Mouse (Mus musculus) ES-E14 (cell line): ENCODE data around the gene Derl3. TPM values are rescaled to one million over a fixed set of nuclear protein-coding genes. Genes with fewer than 3 reads are reported as not detected.

ENCODE experiments used
- DNase-seq: peaks from one replicate; pipeline ENCODE4 v3.0.0-alpha.2; 2013; ENCODE audit warnings: low read depth, low spot score
- H3K27ac ChIP-seq: 2 replicates; pipeline ENCODE4 v1.5.1; 2012; ENCODE audit warnings: low read depth, mild to moderate bottlenecking, low read length, moderate library complexity, mixed read lengths; ENCODE audit not compliant: poor library complexity, insufficient read depth, severe bottlenecking
- H3K36me3 ChIP-seq: 2 replicates; pipeline ENCODE4 v1.6.1; 2012; ENCODE audit warnings: mild to moderate bottlenecking, low read length, moderate library complexity, mixed read lengths; ENCODE audit not compliant: control insufficient read depth, poor library complexity, insufficient read depth, severe bottlenecking
- H3K4me1 ChIP-seq, 2 experiments: fragments of 150-350 bp in 1 of 2; sonication (generic) in 1 of 2; 2 replicates each; pipeline ENCODE4 v1.6.1; 2012; ENCODE audit warnings: low read length in 2 of 2, mild to moderate bottlenecking in 1 of 2, mixed read lengths in 1 of 2; ENCODE audit not compliant: control insufficient read depth in 2 of 2, insufficient read depth in 2 of 2, poor library complexity in 1 of 2
- H3K4me3 ChIP-seq, 2 experiments: fragments of 150-350 bp in 1 of 2; sonication (generic) in 1 of 2; 2 replicates each; pipeline ENCODE4 v1.5.1; 2012; ENCODE audit warnings: low read length in 2 of 2, low read depth in 1 of 2, mild to moderate bottlenecking in 1 of 2, mixed read lengths in 1 of 2; ENCODE audit not compliant: insufficient read depth in 1 of 2, poor library complexity in 1 of 2, severe bottlenecking in 1 of 2
- H3K9ac ChIP-seq: 2 replicates; pipeline ENCODE4 v1.6.1; 2012; ENCODE audit warnings: low read depth, mild to moderate bottlenecking, low read length, mixed read lengths; ENCODE audit not compliant: poor library complexity, insufficient read depth, severe bottlenecking
- H3K9me3 ChIP-seq: fragments of 150-350 bp; sonication (generic); 2 replicates; pipeline ENCODE4 v1.6.1; 2012; ENCODE audit warnings: low read depth, mild to moderate bottlenecking, low read length; ENCODE audit not compliant: control insufficient read depth, insufficient read depth
- CHD2 ChIP-seq: IDR thresholded peaks from 2 replicates; pipeline ENCODE4 v1.6.1; 2014; ENCODE audit warnings: mild to moderate bottlenecking, low read depth, low read length, inconsistent platforms
- HCFC1 ChIP-seq: IDR thresholded peaks from 2 replicates; pipeline ENCODE4 v1.6.1; 2012; ENCODE audit warnings: low read length, inconsistent platforms, borderline replicate concordance; ENCODE audit not compliant: insufficient read depth
- MAFK ChIP-seq: IDR thresholded peaks from 2 replicates; pipeline ENCODE4 v1.6.1; 2014; ENCODE audit warnings: mild to moderate bottlenecking, low read depth, low read length, inconsistent platforms; ENCODE audit not compliant: insufficient read depth
- ZC3H11A ChIP-seq: IDR thresholded peaks from 2 replicates; pipeline ENCODE4 v1.6.1; 2012; ENCODE audit warnings: low read depth, mild to moderate bottlenecking, inconsistent platforms, low read length, borderline replicate concordance
- ZNF384 ChIP-seq: IDR thresholded peaks from 2 replicates; pipeline ENCODE4 v1.6.1; 2012; ENCODE audit warnings: low read depth, low read length, inconsistent platforms
- in situ Hi-C, 2 experiments: fragments of 600-800 bp; cut with MboI; formaldehyde crosslinking; loops; one replicate each; pipeline ENCODE4 v1.15.1; 2025; ENCODE audit warnings: low sequenced_read_pairs in 2 of 2, inconsistent platforms in 1 of 2; ENCODE audit not compliant: unreplicated experiment in 2 of 2
- total RNA-seq: library from RNA; depleted of rRNA; stranded (reverse); fragments of 300-350 nt; gene quantifications from 2 replicates; pipeline ENCODE4 v1.2.3, GENCODE M21; 2012

Gene Derl3
- total RNA-seq, 1 experiment, result 19.9 TPM

GRCm38 (mm10) chr10:75854096-75854495 lies 39.1 kb upstream of the Derl3 start:
- in situ Hi-C loops, result no loop called here

DNA sequence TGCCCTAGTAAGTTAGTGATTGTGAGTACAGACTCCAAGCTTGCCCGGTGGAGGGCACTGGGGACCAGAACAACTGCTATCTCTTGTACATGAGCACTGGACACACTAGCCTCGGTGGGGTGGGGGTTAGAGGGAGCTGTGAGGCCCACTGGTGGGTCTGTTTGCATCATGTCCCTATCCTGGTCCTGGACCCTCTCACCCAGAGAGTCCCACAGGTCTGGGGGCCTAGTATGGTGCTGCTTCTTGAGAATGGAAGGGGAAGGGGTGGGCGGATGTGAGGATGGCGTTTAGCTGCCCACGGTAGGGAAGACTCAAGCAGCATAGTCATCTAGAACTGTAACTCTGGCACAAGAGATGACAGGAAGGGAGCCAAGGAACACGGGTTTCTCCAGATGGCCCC lies 38.4 kb upstream of the Derl3 start:
- in situ Hi-C loops, result loop anchor here in 1 of 2 experiments (5.0 kb wide), 1 partner anchor 97 kb away; no protein-coding TSS in a partner anchor
- H3K9me3 ChIP-seq, result no peaks in the 10 kb centered on the region
- H3K27ac ChIP-seq, result no peak overlapping the region
- no peak overlapping the region for H3K9ac ChIP-seq
- no peak for TF ChIP-seq MAFK
- no peak for TF ChIP-seq ZC3H11A
- no peak for TF ChIP-seq HCFC1
- no peak for TF ChIP-seq ZNF384
- no peak for TF ChIP-seq CHD2
- H3K4me3 ChIP-seq, result no peak overlapping the region
- H3K36me3 ChIP-seq, result peaks cover 30% of the 10 kb centered on the region
- no peak for DNase-seq
- peaks cover 2 to 42% of the 10 kb centered on the region in 2 experiments; a peak in 3 of 4 replicates for H3K4me1 ChIP-seq

More at GRCm38 (mm10) chr10:75854096-75854495, 39.1 kb upstream of the Derl3 start:
- Histone ChIP-seq H3K4me3 (no peak overlapping the region), H3K9me3 (no peaks in the 10 kb centered on the region), H3K36me3 (peaks cover 26% of the 10 kb centered on the region), H3K4me1 (peaks cover 2 to 46% of the 10 kb centered on the region in 2 experiments; a peak in 3 of 4 replicates), H3K27ac (no peak overlapping the region), H3K9ac (no peak overlapping the region)
- no peak for TF ChIP-seq HCFC1
- TF ChIP-seq ZNF384, result no peak
- no peak for TF ChIP-seq ZC3H11A
- no peak for TF ChIP-seq MAFK
- no peak for TF ChIP-seq CHD2
- DNase-seq, result no peak

DNA sequence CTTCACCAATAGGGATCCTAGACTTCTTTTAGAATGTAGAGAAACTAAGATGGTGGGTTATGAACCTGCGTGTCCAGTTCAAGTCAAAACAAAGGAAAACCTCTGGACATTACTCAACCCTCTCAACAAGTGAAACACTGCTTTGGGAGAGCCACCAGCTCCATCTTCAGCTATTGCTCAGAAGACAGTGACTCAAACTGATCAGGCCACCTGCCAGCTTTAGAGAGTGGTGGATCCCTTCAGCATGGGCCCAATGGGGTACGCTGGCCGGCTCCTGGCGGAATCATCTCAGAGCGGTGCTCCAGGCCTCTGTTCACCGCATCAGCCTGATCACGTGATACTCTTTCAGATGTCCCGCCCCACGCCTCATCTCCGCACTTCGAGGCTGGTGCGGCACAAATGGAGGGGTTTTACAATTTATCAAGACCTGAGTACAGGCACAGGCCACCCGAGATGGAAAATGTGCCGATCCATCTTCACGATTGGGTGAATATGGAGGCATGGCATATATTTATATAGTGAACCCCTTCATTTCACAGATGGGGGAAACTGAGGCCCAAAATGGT lies 37.7 kb upstream of the Derl3 start:
- Histone ChIP-seq H3K9me3 (no peaks in the 10 kb centered on the region), H3K4me3 (no peak overlapping the region), H3K4me1 (peaks cover 5 to 38% of the 10 kb centered on the region in 2 experiments; a peak in 3 of 4 replicates), H3K9ac (no peak overlapping the region), H3K27ac (no peak overlapping the region), H3K36me3 (peaks cover 30% of the 10 kb centered on the region)
- TF ChIP-seq HCFC1 (no peak), ZNF384 (no peak), CHD2 (no peak), MAFK (no peak), ZC3H11A (no peak)
- no peak for DNase-seq
- in situ Hi-C loops, result loop anchor here in 1 of 2 experiments (5.0 kb wide), 1 partner anchor 98 kb away; no protein-coding TSS in a partner anchor

DNA sequence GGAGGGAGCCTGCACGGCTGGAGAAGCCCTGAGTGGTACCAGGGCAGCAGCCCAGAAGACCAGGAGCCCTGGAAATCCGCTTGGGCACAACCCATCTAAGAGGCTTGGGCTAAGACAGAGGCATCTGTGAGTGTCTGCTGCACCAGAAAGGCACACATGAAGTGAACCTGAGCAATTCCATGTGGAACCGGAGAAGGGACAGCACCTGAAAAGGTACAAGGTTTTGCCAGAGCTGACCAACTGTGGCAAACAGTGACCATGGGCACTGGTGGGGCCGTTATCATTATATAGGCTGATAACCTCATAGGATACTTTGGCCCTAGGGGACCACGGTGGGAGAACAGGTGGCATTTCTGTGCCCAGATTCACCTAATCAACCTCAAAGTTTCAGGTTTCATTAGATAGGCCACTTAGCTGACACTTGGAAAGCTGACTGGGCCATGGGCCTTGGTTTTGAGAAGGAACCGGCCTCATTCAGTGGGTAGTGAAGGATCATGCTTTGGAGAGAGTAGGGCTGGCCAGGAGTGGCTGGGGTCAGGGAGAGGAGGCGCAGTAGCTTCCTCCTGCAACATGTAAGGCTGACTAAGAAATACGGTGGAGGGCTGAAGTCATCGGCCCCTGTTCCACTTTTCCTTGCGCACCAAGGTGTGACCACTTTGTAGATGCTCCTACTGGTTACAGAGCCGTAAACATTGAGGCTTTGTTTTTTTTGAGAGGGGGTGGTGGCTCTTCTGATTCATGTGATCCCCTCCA lies 36.9 kb upstream of the Derl3 start:
- DNase-seq, result no peak
- in situ Hi-C loops, result loop anchor here in 1 of 2 experiments (5.0 kb wide), 1 partner anchor 99 kb away; no protein-coding TSS in a partner anchor

More for the DNA sequence above, 36.9 kb upstream of the Derl3 start:
- TF ChIP-seq MAFK (no peak), CHD2 (no peak), ZC3H11A (no peak), ZNF384 (no peak), HCFC1 (no peak)
- H3K9me3 ChIP-seq, result no peaks in the 10 kb centered on the region
- H3K27ac ChIP-seq, result no peak overlapping the region
- H3K4me3 ChIP-seq, result no peak overlapping the region
- peaks cover 4 to 35% of the 10 kb centered on the region in 2 experiments; a peak in 3 of 4 replicates for H3K4me1 ChIP-seq
- H3K36me3 ChIP-seq, result peaks cover 30% of the 10 kb centered on the region
- H3K9ac ChIP-seq, result no peak overlapping the region
